Mouse (Mus musculus) brain, embryonic 14.5 days (tissue): Measurements from ENCODE around the gene Fggy. TPM values are rescaled to one million over a fixed set of nuclear protein-coding genes. Genes with fewer than 3 reads are reported as not detected.
A peak's percentile ranks its signal among the peaks of the same experiment; 100 is the strongest.

Experiments used
- DNase-seq: peaks from one replicate; pipeline ENCODE4 v3.0.0-alpha.2; 2011; ENCODE audit warnings: low read depth
- CTCF ChIP-seq: fragments of 200-500 bp; IDR thresholded peaks from 2 replicates; pipeline ENCODE4 v1.5.1; 2012; ENCODE audit warnings: inconsistent platforms, mild to moderate bottlenecking, moderate library complexity, borderline replicate concordance; ENCODE audit not compliant: insufficient read depth, insufficient read length; ENCODE audit errors: extremely low read depth
- POLR2A ChIP-seq: fragments of 200-500 bp; IDR thresholded peaks from 2 replicates; pipeline ENCODE4 v1.6.1; 2012; ENCODE audit warnings: mild to moderate bottlenecking, inconsistent platforms, borderline replicate concordance; ENCODE audit not compliant: poor library complexity, insufficient read depth, insufficient read length, severe bottlenecking; ENCODE audit errors: extremely low read depth
- polyA plus RNA-seq: library from polyadenylated mRNA; depleted of rRNA; stranded (reverse); fragments of >200 nt; gene quantifications from 2 replicates; pipeline ENCODE4 v1.2.3, GENCODE M21; 2012

Fggy gene
- polyA plus RNA-seq, 1 experiment: 5.0 TPM

- TF ChIP-seq POLR2A (no peak), CTCF (no peak)
- DNase-seq: peak; percentile 37
These were observed 264.7 kb downstream of the Fggy start for GRCm38 (mm10) chr4:95821906-95822579.

- TF ChIP-seq POLR2A (no peak), CTCF (no peak)
- no peak for DNase-seq
These were observed 270.9 kb downstream of the Fggy start for GRCm38 (mm10) chr4:95828164-95828563.

- TF ChIP-seq POLR2A: no peak
- no peak for TF ChIP-seq CTCF
- DNase-seq: no peak
These were observed 273.0 kb downstream of the Fggy start for GRCm38 (mm10) chr4:95830320-95830719.

GRCm38 (mm10) chr4:95839860-95840259 lies 282.6 kb downstream of the Fggy start:
- TF ChIP-seq POLR2A: no peak
- TF ChIP-seq CTCF: no peak
- DNase-seq: peak; percentile 45

GRCm38 (mm10) chr4:95840389-95841053 lies 283.2 kb downstream of the Fggy start:
- DNase-seq: peak; percentile 87
- TF ChIP-seq POLR2A (no peak), CTCF (no peak)

- TF ChIP-seq CTCF (no peak), POLR2A (no peak)
- peak; percentile 39 for DNase-seq
These were observed 288.8 kb downstream of the Fggy start for GRCm38 (mm10) chr4:95845981-95846617.

GRCm38 (mm10) chr4:95847219-95847618 lies 289.9 kb downstream of the Fggy start:
- TF ChIP-seq CTCF (no peak), POLR2A (no peak)
- DNase-seq: no peak

- TF ChIP-seq CTCF (no peak), POLR2A (no peak)
These were observed 290.4 kb downstream of the Fggy start for GRCm38 (mm10) chr4:95847664-95848063.

GRCm38 (mm10) chr4:95849497-95849896 lies 292.2 kb downstream of the Fggy start:
- no peak for DNase-seq
- no peak for TF ChIP-seq CTCF
- TF ChIP-seq POLR2A: no peak

More at GRCm38 (mm10) chr4:95847664-95848063, 290.4 kb downstream of the Fggy start:
- DNase-seq: no peak

- TF ChIP-seq POLR2A (no peak), CTCF (no peak)
- DNase-seq: no peak
These were observed 292.9 kb downstream of the Fggy start for GRCm38 (mm10) chr4:95850044-95850739.

- no peak for DNase-seq
- TF ChIP-seq POLR2A (no peak), CTCF (no peak)
These were observed 294.9 kb downstream of the Fggy start for GRCm38 (mm10) chr4:95852257-95852656.
